Mouse (Mus musculus) kidney, embryonic 14.5 days (tissue): Measurements from ENCODE around the gene C2cd5. TPM values are rescaled to one million over a fixed set of nuclear protein-coding genes. Genes with fewer than 3 reads are reported as not detected.

Source experiments
- ATAC-seq: fragments of 200-750 bp; cut with Nextera tagmentation; 2 replicates; pipeline ENCODE4 v1.8.0; 2017; ENCODE audit warnings: moderate number of reproducible peaks, mild to moderate bottlenecking, moderate TSS enrichment, moderate library complexity; ENCODE audit not compliant: low FRiP score, low TSS enrichment
- H3K27ac ChIP-seq: fragments of 300-500 bp; sonication (generic); 2 replicates; pipeline ENCODE4 v1.5.1; 2014; ENCODE audit warnings: low read depth, mild to moderate bottlenecking, low read length, moderate library complexity, mixed read lengths
- H3K27me3 ChIP-seq: fragments of 300-500 bp; sonication (generic); 2 replicates; pipeline ENCODE4 v1.6.1; 2014; ENCODE audit warnings: mild to moderate bottlenecking, low read length; ENCODE audit not compliant: control insufficient read depth, insufficient read depth
- H3K36me3 ChIP-seq: fragments of 300-500 bp; sonication (generic); 2 replicates; pipeline ENCODE4 v1.6.1; 2014; ENCODE audit warnings: low read length, mixed read lengths; ENCODE audit not compliant: control insufficient read depth, insufficient read depth
- H3K4me1 ChIP-seq: fragments of 300-500 bp; sonication (generic); 2 replicates; pipeline ENCODE4 v1.6.1; 2014; ENCODE audit warnings: low read length, mixed read lengths; ENCODE audit not compliant: control insufficient read depth, insufficient read depth
- H3K4me2 ChIP-seq: fragments of 300-500 bp; sonication (generic); replicated peaks from 2 replicates; pipeline ENCODE4 v1.6.1; 2014; ENCODE audit warnings: low read depth, mild to moderate bottlenecking, low read length
- H3K4me3 ChIP-seq: fragments of 300-500 bp; sonication (generic); 2 replicates; pipeline ENCODE4 v1.5.1; 2014; ENCODE audit warnings: mild to moderate bottlenecking, low read length
- H3K9ac ChIP-seq: fragments of 300-500 bp; sonication (generic); 2 replicates; pipeline ENCODE4 v1.6.1; 2014; ENCODE audit warnings: low read depth, mild to moderate bottlenecking, low read length, moderate library complexity
- H3K9me3 ChIP-seq: fragments of 300-500 bp; sonication (generic); 2 replicates; pipeline ENCODE4 v1.6.1; 2016; ENCODE audit warnings: low read length; ENCODE audit not compliant: control insufficient read depth
- WGBS: fragments of 180-500 bp; shearing (Covaris S2); extraction: QIAGEN DNeasy Blood & Tissue Kit; methylation state at CpG from one replicate; pipeline ENCODE4 v1.1.7; 2014; 5-methylcytosine and 5-hydroxymethylcytosine counted together
- polyA plus RNA-seq: library from polyadenylated mRNA; unstranded; fragments of >200 nt; fragmentation: Nextera tagmentation; extraction: Ambion mirVana; gene quantifications from 2 replicates; pipeline ENCODE4 v1.2.1, GENCODE M21; 2014

C2cd5 gene
- polyA plus RNA-seq, 1 experiment from 2014 or later, result 34.5 TPM

- no peak overlapping the region for H3K4me3 ChIP-seq
- H3K4me1 ChIP-seq, result no peaks in the 10 kb centered on the region
- no peaks in the 10 kb centered on the region for H3K9me3 ChIP-seq
- H3K9ac ChIP-seq, result no peak overlapping the region
- H3K36me3 ChIP-seq, result peaks cover 54% of the 10 kb centered on the region
- H3K4me2 ChIP-seq, result no peak overlapping the region
- no peak overlapping the region for H3K27ac ChIP-seq
- H3K27me3 ChIP-seq, result no peaks in the 10 kb centered on the region
- ATAC-seq, result no peak
- 95% methylated on average over 1 of the region's 1 CpGs for WGBS
Measured at GRCm38 (mm10) chr6:143073914-143074313, 26.0 kb downstream of the C2cd5 start.

- ATAC-seq, result no peak
- Histone ChIP-seq H3K27me3 (no peaks in the 10 kb centered on the region), H3K9ac (no peak overlapping the region), H3K36me3 (peaks cover 50% of the 10 kb centered on the region), H3K27ac (no peak overlapping the region), H3K4me2 (no peak overlapping the region), H3K9me3 (no peaks in the 10 kb centered on the region), H3K4me1 (no peaks in the 10 kb centered on the region), H3K4me3 (no peak overlapping the region)
- WGBS, result 92% methylated on average over 6 of the region's 6 CpGs
Measured at GRCm38 (mm10) chr6:143073476-143073875, 26.5 kb downstream of the C2cd5 start.

- H3K4me2 ChIP-seq, result no peak overlapping the region
- 75% methylated on average over 8 of the region's 8 CpGs for WGBS
- no peak overlapping the region for H3K27ac ChIP-seq
- H3K36me3 ChIP-seq, result peaks cover 44% of the 10 kb centered on the region
- H3K9ac ChIP-seq, result no peak overlapping the region
- H3K9me3 ChIP-seq, result no peaks in the 10 kb centered on the region
- no peaks in the 10 kb centered on the region; the same call in 1 of the 2 replicates for H3K4me1 ChIP-seq
- ATAC-seq, result no peak
- H3K27me3 ChIP-seq, result no peaks in the 10 kb centered on the region
- H3K4me3 ChIP-seq, result no peak overlapping the region
Measured at GRCm38 (mm10) chr6:143072412-143073014, 27.4 kb downstream of the C2cd5 start.

- 92% methylated on average over 9 of the region's 9 CpGs for WGBS
- Histone ChIP-seq H3K27ac (no peak overlapping the region), H3K36me3 (peaks cover 33% of the 10 kb centered on the region)
Measured at GRCm38 (mm10) chr6:143070736-143071135, 29.2 kb downstream of the C2cd5 start.

GRCm38 (mm10) chr6:143070019-143070418, 29.9 kb downstream of the C2cd5 start:
- Histone ChIP-seq H3K36me3 (peaks cover 29% of the 10 kb centered on the region), H3K4me3 (no peak overlapping the region)

More at GRCm38 (mm10) chr6:143070736-143071135, 29.2 kb downstream of the C2cd5 start:
- no peak for ATAC-seq
- H3K4me3 ChIP-seq, result no peak overlapping the region
- H3K27me3 ChIP-seq, result no peaks in the 10 kb centered on the region
- H3K4me2 ChIP-seq, result no peak overlapping the region
- no peaks in the 10 kb centered on the region for H3K9me3 ChIP-seq
- H3K9ac ChIP-seq, result no peak overlapping the region
- no peaks in the 10 kb centered on the region; the same call in 1 of the 2 replicates for H3K4me1 ChIP-seq

GRCm38 (mm10) chr6:143069606-143070005, 30.3 kb downstream of the C2cd5 start:
- Histone ChIP-seq H3K27ac (no peak overlapping the region), H3K27me3 (no peaks in the 10 kb centered on the region), H3K36me3 (peaks cover 25% of the 10 kb centered on the region), H3K4me1 (no peaks in the 10 kb centered on the region; the same call in 1 of the 2 replicates), H3K4me2 (no peak overlapping the region), H3K9me3 (no peaks in the 10 kb centered on the region), H3K9ac (no peak overlapping the region), H3K4me3 (no peak overlapping the region)
- WGBS, result 84% methylated on average over 8 of the region's 8 CpGs
- ATAC-seq, result no peak

More at GRCm38 (mm10) chr6:143070019-143070418, 29.9 kb downstream of the C2cd5 start:
- Histone ChIP-seq H3K27me3 (no peaks in the 10 kb centered on the region), H3K9ac (no peak overlapping the region), H3K9me3 (no peaks in the 10 kb centered on the region), H3K27ac (no peak overlapping the region), H3K4me1 (no peaks in the 10 kb centered on the region; the same call in 1 of the 2 replicates), H3K4me2 (no peak overlapping the region)
- 88% methylated on average over 5 of the region's 5 CpGs for WGBS
- no peak for ATAC-seq

- H3K4me1 ChIP-seq, result no peaks in the 10 kb centered on the region; the same call in 1 of the 2 replicates
- 71% methylated on average over 9 of the region's 9 CpGs for WGBS
- no peak overlapping the region for H3K4me2 ChIP-seq
- no peaks in the 10 kb centered on the region for H3K9me3 ChIP-seq
- H3K9ac ChIP-seq, result no peak overlapping the region
- H3K27ac ChIP-seq, result no peak overlapping the region
- H3K27me3 ChIP-seq, result no peaks in the 10 kb centered on the region
- H3K4me3 ChIP-seq, result no peak overlapping the region
- H3K36me3 ChIP-seq, result peaks cover 17% of the 10 kb centered on the region
- ATAC-seq, result no peak
Measured at GRCm38 (mm10) chr6:143068181-143068915, 31.6 kb downstream of the C2cd5 start.

- 51% methylated on average over 3 of the region's 3 CpGs for WGBS
Measured at GRCm38 (mm10) chr6:143067654-143068053, 32.3 kb downstream of the C2cd5 start.

GRCm38 (mm10) chr6:143066859-143067258, 33.1 kb downstream of the C2cd5 start:
- H3K4me3 ChIP-seq, result no peak overlapping the region
- H3K4me2 ChIP-seq, result no peak overlapping the region
- no peaks in the 10 kb centered on the region for H3K9me3 ChIP-seq
- H3K27ac ChIP-seq, result no peak overlapping the region
- ATAC-seq, result no peak
- H3K36me3 ChIP-seq, result peaks cover 8% of the 10 kb centered on the region; the same call in 1 of the 2 replicates
- H3K9ac ChIP-seq, result no peak overlapping the region
- no peaks in the 10 kb centered on the region for H3K27me3 ChIP-seq
- WGBS, result 84% methylated on average over 9 of the region's 9 CpGs
- H3K4me1 ChIP-seq, result no peaks in the 10 kb centered on the region; the same call in 1 of the 2 replicates

More at GRCm38 (mm10) chr6:143067654-143068053, 32.3 kb downstream of the C2cd5 start:
- Histone ChIP-seq H3K36me3 (peaks cover 12% of the 10 kb centered on the region), H3K4me3 (no peak overlapping the region), H3K9me3 (no peaks in the 10 kb centered on the region), H3K27me3 (no peaks in the 10 kb centered on the region), H3K4me1 (no peaks in the 10 kb centered on the region; the same call in 1 of the 2 replicates), H3K9ac (no peak overlapping the region), H3K27ac (no peak overlapping the region), H3K4me2 (no peak overlapping the region)
- ATAC-seq, result no peak
